Mouse (Mus musculus) gastrocnemius, postnatal 4 days (tissue): ENCODE measurements around the gene Prmt1. TPM values are rescaled to one million over a fixed set of nuclear protein-coding genes. Genes with fewer than 3 reads are reported as not detected.

Experiments used
- DNase-seq, 2 experiments: peaks; one replicate each; pipeline ENCODE4 v3.0.0; 2021 to 2022; ENCODE audit warnings: low spot score in 2 of 2, mixed read lengths in 2 of 2
- microRNA-seq: library from miRNA; unstranded; fragments of <30 nt; microRNA quantifications from one replicate; pipeline ENCODE4 v1.2.0, GENCODE M21; 2021
- total RNA-seq, 2 experiments: library from RNA; stranded (reverse); gene quantifications; 2 replicates each; pipeline ENCODE4 v1.2.3; 2021

The Prmt1 gene
- total RNA-seq, 2 experiments from 2014 or later = 318 to 331 TPM

DNA sequence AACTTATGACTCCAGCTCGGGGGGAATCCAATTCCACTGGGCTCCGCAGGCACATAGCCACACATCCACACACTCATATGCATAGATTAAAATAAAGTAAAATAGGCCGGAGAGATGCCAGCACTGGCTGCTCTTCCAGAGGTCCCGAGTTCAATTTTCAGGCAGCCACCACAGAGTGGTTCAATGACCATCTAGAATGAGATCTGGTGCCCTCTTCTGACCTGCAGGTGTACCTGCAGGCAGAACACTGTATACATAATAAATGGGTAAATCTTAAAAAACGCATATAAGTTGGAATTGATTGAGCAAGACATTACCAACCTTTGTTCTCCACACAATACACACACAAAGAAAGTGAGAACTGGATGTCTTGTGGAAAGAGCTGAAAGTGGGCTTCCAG, 30.7 kb downstream of the Prmt1 start:
- DNase-seq = peak in 1 of 2 experiments; percentile 9

GRCm38 (mm10) chr7:44954091-44954885, 32.1 kb downstream of the Prmt1 start:
- peak in 1 of 2 experiments; percentile 8 for DNase-seq

DNA sequence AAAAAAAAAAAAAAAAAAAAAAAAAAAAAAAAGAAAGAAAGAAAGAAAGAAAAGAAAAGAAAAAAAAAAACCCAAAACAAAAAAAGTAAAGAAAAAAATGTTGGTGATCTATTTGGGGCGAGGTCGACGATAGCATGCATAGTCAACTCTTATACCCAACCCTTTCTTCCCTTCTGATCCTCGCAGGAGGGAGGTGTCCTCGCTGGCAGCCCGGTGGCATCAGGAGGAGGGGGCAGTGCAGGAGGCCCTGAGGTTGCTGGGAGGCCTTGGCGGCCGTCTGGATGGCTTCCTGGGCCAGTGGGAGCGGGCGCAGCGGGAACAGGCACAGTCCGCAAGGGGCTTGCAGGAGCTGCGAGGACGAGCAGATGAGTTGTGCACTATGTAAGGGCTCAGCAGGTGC, 32.8 kb downstream of the Prmt1 start:
- peak in 1 of 2 experiments; percentile 9 for DNase-seq

- DNase-seq = peak; percentile 66 to 90
Observed at GRCm38 (mm10) chr7:44952611-44953306, 33.6 kb downstream of the Prmt1 start.

GRCm38 (mm10) chr7:44951960-44952359, 34.4 kb downstream of the Prmt1 start:
- peak in 1 of 2 experiments; percentile 51 for DNase-seq

DNA sequence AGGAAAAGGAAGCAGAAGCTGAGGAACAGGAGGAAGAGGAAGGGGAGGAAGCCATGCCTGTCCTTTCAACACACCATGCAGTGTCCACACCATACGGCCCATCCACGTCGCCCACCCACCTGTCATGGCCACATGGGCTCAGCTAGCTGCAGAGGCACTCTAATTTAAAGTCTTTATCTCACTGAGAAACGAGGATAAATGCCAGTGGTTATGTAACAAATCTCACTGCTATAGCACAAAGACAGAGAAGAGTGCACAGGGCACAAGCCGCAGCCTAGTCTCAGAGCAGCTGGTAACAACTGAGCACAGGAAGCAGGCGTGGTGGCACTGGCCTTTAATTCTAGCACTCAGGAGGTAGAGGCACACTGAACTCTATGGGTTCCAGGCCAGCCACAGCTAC, 36.4 kb downstream of the Prmt1 start:
- DNase-seq = no peak

DNA sequence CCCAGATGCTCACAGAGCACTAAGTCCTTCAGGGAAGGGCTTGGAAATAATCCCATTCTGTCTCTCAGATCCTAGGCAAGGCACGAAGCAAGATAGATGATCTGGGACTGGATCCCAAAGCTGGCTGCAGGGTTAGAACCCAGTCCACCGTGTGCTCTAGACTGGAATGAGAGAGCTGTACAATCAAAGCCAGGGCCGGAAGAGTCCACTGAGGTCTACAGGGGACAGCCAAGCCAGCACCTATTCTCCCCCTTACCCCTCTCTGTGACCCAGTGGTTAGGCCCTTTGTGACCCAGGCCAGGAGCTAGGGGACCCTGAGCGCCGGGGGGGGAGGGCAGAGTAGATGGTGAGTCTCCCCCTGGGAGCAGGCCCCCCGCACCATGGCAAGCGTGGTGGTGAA, 43.5 kb downstream of the Prmt1 start, which contains the start of gene Tsks:
TSS of gene Tsks (plus strand) at position 301 of the 400 bp plus-strand sequence.
- no peak for DNase-seq

GRCm38 (mm10) chr7:44938680-44939079, 47.7 kb downstream of the Prmt1 start:
- no peak for DNase-seq

GRCm38 (mm10) chr7:44929204-44930151, 56.9 kb downstream of the Prmt1 start, which contains the start of gene Ap2a1:
TSS of gene Ap2a1 (minus strand) at chr7:44929496.
- peak; percentile 96 to 99 for DNase-seq

DNA sequence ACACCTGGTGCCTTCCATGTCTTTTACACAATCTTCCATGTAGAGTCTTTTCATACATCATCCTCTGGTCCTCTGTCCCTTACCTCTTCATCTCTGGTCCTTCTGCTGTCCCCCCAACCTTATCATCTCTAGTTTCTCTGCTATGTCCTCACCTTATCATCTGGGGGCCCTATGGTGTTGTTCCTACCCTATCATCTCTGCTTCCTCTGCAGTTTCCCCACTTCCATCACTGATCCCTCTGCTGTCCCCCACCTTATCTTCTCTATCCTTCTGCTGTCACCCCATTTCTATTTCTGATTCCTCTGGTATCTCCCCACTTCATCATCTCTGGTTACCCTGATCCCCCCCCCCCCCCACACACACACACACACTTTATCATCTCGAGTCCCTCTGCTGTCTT, 57.8 kb downstream of the Prmt1 start:
- DNase-seq = no peak

Small RNA genes within 50 kb of the gene (microRNA-seq; reads per million reads assigned to microRNA genes)
- gene Mir7054 = not detected

Other genes starting within 250 kb of the Prmt1 start
- gene Vrk3, start 238.2 kb downstream of the Prmt1 start, total RNA-seq = 10 to 100 TPM; 18.9 to 20.7 TPM
- gene Zfp473, start 235.5 kb downstream of the Prmt1 start, total RNA-seq = under 1 TPM; 0.32 to 0.41 TPM
- 10 to 100 TPM; 49.4 to 53.1 TPM for gene Nup62, start 170.5 kb downstream of the Prmt1 start, total RNA-seq
- gene Il4i1, start 170.2 kb downstream of the Prmt1 start, total RNA-seq = 1 to 10 TPM; 1.6 to 1.8 TPM
- 10 to 100 TPM; 55.6 to 62.2 TPM for gene Atf5, start 169.9 kb downstream of the Prmt1 start, total RNA-seq
- 100 to 1,000 TPM in 1 of 2 experiments, 10 to 100 TPM in 1; 92.4 to 103 TPM for gene Akt1s1, start 137.6 kb downstream of the Prmt1 start, total RNA-seq
- gene Tbc1d17, start 137.5 kb downstream of the Prmt1 start, total RNA-seq = 10 to 100 TPM; 56.5 to 63.4 TPM
- gene Pnkp, start 129.4 kb downstream of the Prmt1 start, total RNA-seq = 10 to 100 TPM; 18.6 to 20.5 TPM
- 100 to 1,000 TPM; 332 to 346 TPM for gene Ptov1, start 116.8 kb downstream of the Prmt1 start, total RNA-seq
- gene Med25, start 93.9 kb downstream of the Prmt1 start, total RNA-seq = 10 to 100 TPM; 63.8 to 67.6 TPM
- gene Fuz, start 90.5 kb downstream of the Prmt1 start, total RNA-seq = 10 to 100 TPM; 16.1 to 18.4 TPM
- 10 to 100 TPM; 84.8 to 88.9 TPM for gene Ap2a1, start 57.1 kb downstream of the Prmt1 start, total RNA-seq
- not detected for gene Tsks, start 43.4 kb downstream of the Prmt1 start, total RNA-seq
- gene Cpt1c, start 11.7 kb downstream of the Prmt1 start, total RNA-seq = 10 to 100 TPM; 10.3 to 10.8 TPM
- 10 to 100 TPM; 46.0 to 50.4 TPM for gene Irf3, start 11.1 kb upstream of the Prmt1 start, total RNA-seq
- 10 to 100 TPM; 21.5 to 22.0 TPM for gene Bcl2l12, start 12.1 kb upstream of the Prmt1 start, total RNA-seq
- gene Scaf1, start 29.8 kb upstream of the Prmt1 start, total RNA-seq = 10 to 100 TPM; 74.1 to 76.0 TPM
- gene Rras, start 31.4 kb upstream of the Prmt1 start, total RNA-seq = 100 to 1,000 TPM; 119 to 123 TPM
- 10 to 100 TPM; 63.9 to 65.2 TPM for gene Prr12, start 66.3 kb upstream of the Prmt1 start, total RNA-seq
- 10 to 100 TPM; 47.3 to 48.3 TPM for gene Nosip, start 75.9 kb upstream of the Prmt1 start, total RNA-seq
- 10 to 100 TPM; 11.7 to 12.3 TPM for gene Prrg2, start 76.1 kb upstream of the Prmt1 start, total RNA-seq
- 100 to 1,000 TPM; 172 to 192 TPM for gene Rcn3, start 105.7 kb upstream of the Prmt1 start, total RNA-seq
- 10 to 100 TPM; 84.6 to 87.3 TPM for gene Fcgrt, start 117.3 kb upstream of the Prmt1 start, total RNA-seq
- 1,000 to 10,000 TPM in 1 of 2 experiments, 100 to 1,000 TPM in 1; 985 to 1,047 TPM for gene Rps11, start 137.9 kb upstream of the Prmt1 start, total RNA-seq
- 1,000 to 10,000 TPM; 1,483 to 1,628 TPM for gene Rpl13a, start 142.2 kb upstream of the Prmt1 start, total RNA-seq
- under 1 TPM in 1 of 2 experiments, not detected in 1; 0.34 TPM for gene Gm45713, start 149.7 kb upstream of the Prmt1 start, total RNA-seq
- 1 to 10 TPM; 2.4 to 5.1 TPM for gene Flt3l, start 149.9 kb upstream of the Prmt1 start, total RNA-seq
- gene Pih1d1, start 167.7 kb upstream of the Prmt1 start, total RNA-seq = 10 to 100 TPM; 52.1 to 59.3 TPM
- gene Aldh16a1, start 168.0 kb upstream of the Prmt1 start, total RNA-seq = 10 to 100 TPM; 34.8 to 51.6 TPM
- 1 to 10 TPM; 2.6 to 3.0 TPM for gene Slc17a7, start 177.4 kb upstream of the Prmt1 start, total RNA-seq
- gene Gfy, start 193.0 kb upstream of the Prmt1 start, total RNA-seq = under 1 TPM; 0.34 to 0.42 TPM
- not detected for gene Pth2, start 194.4 kb upstream of the Prmt1 start, total RNA-seq
- gene Ccdc155, start 218.3 kb upstream of the Prmt1 start, total RNA-seq = 1 to 10 TPM; 3.2 to 4.9 TPM
- not detected for gene Dkkl1, start 225.6 kb upstream of the Prmt1 start, total RNA-seq
- 10 to 100 TPM; 40.0 to 51.4 TPM for gene Tead2, start 229.2 kb upstream of the Prmt1 start, total RNA-seq